Mouse (Mus musculus) neural tube, embryonic 12.5 days (tissue): ENCODE results near the gene Ubac1. TPM values are rescaled to one million over a fixed set of nuclear protein-coding genes. Genes with fewer than 3 reads are reported as not detected.

Experiments
- ATAC-seq: fragments of 200-750 bp; cut with Nextera tagmentation; 2 replicates; pipeline ENCODE4 v1.8.0; 2017; ENCODE audit warnings: low read depth, mild to moderate bottlenecking, moderate TSS enrichment, moderate library complexity; ENCODE audit not compliant: low FRiP score
- H3K27ac ChIP-seq: fragments of 300-500 bp; sonication (generic); 2 replicates; pipeline ENCODE4 v1.5.1; 2016
- H3K27me3 ChIP-seq: fragments of 300-500 bp; sonication (generic); replicated peaks from 2 replicates; pipeline ENCODE4 v1.6.1; 2016; ENCODE audit warnings: mild to moderate bottlenecking
- H3K36me3 ChIP-seq: fragments of 300-500 bp; sonication (generic); 2 replicates; pipeline ENCODE4 v1.6.1; 2016; ENCODE audit warnings: mild to moderate bottlenecking
- H3K4me1 ChIP-seq: fragments of 300-500 bp; sonication (generic); 2 replicates; pipeline ENCODE4 v1.6.1; 2016
- H3K4me2 ChIP-seq: fragments of 300-500 bp; sonication (generic); replicated peaks from 2 replicates; pipeline ENCODE4 v1.6.1; 2016; ENCODE audit warnings: mild to moderate bottlenecking
- H3K4me3 ChIP-seq: fragments of 300-500 bp; sonication (generic); 2 replicates; pipeline ENCODE4 v1.5.1; 2016
- H3K9ac ChIP-seq: fragments of 300-500 bp; sonication (generic); 2 replicates; pipeline ENCODE4 v1.6.1; 2016; ENCODE audit warnings: mild to moderate bottlenecking
- H3K9me3 ChIP-seq: fragments of 300-500 bp; sonication (generic); 2 replicates; pipeline ENCODE4 v1.6.1; 2016; ENCODE audit warnings: mild to moderate bottlenecking
- WGBS: fragments of 180-500 bp; shearing (Covaris S2); methylation state at CpG from one replicate; pipeline ENCODE4 v1.1.7; 2016; 5-methylcytosine and 5-hydroxymethylcytosine counted together
- polyA plus RNA-seq: library from polyadenylated mRNA; unstranded; fragments of >200 nt; fragmentation: Nextera tagmentation; extraction: Ambion mirVana; gene quantifications from 2 replicates; pipeline ENCODE4 v1.2.1, GENCODE M21; 2016

Gene Ubac1
- 106 and 107 TPM in 2 replicates for polyA plus RNA-seq

DNA sequence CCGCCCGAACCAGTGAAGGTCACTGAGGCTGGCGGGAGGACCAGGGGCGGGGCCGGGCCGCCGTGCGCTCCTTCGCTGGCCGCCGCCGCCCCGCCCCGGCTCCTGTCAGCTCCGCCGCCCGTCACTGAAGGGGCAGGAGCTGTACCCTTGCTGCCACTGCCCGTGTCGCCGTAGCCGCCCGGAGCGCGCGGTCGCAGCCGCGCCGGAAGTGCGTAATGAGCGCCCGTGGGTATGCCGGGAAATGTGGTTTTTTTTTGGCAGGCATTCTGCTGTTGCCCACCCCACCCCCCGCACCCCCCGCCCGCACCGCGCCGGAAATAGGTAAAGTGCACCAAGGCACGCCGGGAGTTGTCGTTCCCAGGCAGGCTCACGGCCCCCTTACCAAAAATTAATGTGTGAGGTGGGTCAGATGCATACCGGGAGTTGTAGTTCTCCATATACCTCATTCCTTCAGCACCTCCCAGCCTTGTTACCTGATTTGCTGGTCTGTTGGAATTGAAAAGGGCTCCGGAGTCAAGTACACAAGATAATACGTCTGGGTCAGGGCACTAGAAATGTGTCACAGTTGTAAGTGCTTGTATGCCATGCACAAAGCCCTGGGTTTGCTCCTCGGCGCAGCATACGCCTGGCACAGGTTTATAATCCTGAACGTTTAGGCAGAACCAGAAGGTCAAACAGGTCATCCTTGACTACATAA is at the start of gene Ubac1:
TSS of gene Ubac1 (minus strand) at position 187 of the 697 bp plus-strand sequence.
- H3K4me3 ChIP-seq = peak within 1 kb of the TSS; percentile 87
- peak within 1 kb of the TSS; percentile 82 for H3K9ac ChIP-seq
- H3K27ac ChIP-seq = 0 out of 2 replicates have a peak within 1 kb of the TSS, but pooled peaks have one; percentile 50
- no peaks in the 10 kb centered on the region for H3K27me3 ChIP-seq
- ATAC-seq = peak; percentile 95
- H3K4me2 ChIP-seq = peak within 1 kb of the TSS; percentile 72
- H3K9me3 ChIP-seq = no peaks in the 10 kb centered on the region
- H3K4me1 ChIP-seq = peaks cover 14% of the 10 kb centered on the region
- no peaks in the 10 kb centered on the region for H3K36me3 ChIP-seq
- 7% methylated on average over 50 of the region's 50 CpGs for WGBS

DNA sequence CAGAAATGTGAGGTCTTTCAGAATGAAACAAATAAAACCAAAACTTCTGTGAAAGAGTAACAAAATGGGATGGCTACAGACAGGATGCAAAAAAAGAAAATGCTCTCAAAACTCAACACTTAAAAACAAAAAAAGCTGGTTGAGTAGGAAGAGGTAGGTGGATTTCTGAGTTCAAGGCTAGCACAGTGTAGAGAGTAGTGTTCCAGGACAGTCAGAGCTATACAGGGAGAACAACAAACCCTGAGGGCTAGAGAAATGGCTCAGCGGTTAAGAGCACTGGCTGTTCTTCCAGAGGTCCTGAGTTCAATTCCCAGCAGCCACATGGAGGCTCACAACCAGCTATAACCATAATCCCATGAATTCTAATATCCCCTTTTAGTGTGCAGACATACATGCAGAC is 47.0 kb upstream of the Ubac1 start:
- Histone ChIP-seq H3K4me2 (no peak overlapping the region), H3K4me3 (no peak overlapping the region), H3K27me3 (no peaks in the 10 kb centered on the region), H3K27ac (no peak overlapping the region), H3K36me3 (peaks cover 5% of the 10 kb centered on the region; the same call in 1 of the 2 replicates), H3K9ac (no peak overlapping the region), H3K9me3 (no peaks in the 10 kb centered on the region), H3K4me1 (peaks cover 7% of the 10 kb centered on the region)
- 91% methylated on average over 1 of the region's 1 CpGs for WGBS
- no peak for ATAC-seq

DNA sequence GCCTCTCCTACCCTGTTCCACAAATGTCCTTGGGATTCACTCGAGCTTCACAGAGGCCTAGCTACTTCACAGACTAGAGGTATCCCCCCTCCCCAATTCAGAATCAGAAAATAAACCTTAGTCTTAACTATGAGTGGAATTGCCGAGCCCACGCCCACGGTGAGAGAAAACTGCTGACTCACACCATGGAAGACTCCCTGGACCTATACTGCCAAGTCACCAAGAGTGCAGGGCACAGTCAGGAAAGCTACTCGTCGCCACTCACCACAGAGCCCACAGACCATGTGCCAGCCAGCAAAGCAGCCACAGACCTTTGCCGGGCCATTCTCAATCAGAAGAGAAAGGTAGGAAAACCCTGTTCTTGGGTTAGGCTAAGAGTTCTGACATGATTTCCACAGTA is 46.6 kb upstream of the Ubac1 start:
- Histone ChIP-seq H3K27me3 (no peaks in the 10 kb centered on the region), H3K36me3 (peaks cover 5% of the 10 kb centered on the region; the same call in 1 of the 2 replicates), H3K4me3 (no peak overlapping the region), H3K4me2 (no peak overlapping the region), H3K4me1 (peaks cover 7% of the 10 kb centered on the region), H3K27ac (no peak overlapping the region), H3K9me3 (no peaks in the 10 kb centered on the region), H3K9ac (no peak overlapping the region)
- ATAC-seq = no peak
- 83% methylated on average over 7 of the region's 7 CpGs for WGBS

DNA sequence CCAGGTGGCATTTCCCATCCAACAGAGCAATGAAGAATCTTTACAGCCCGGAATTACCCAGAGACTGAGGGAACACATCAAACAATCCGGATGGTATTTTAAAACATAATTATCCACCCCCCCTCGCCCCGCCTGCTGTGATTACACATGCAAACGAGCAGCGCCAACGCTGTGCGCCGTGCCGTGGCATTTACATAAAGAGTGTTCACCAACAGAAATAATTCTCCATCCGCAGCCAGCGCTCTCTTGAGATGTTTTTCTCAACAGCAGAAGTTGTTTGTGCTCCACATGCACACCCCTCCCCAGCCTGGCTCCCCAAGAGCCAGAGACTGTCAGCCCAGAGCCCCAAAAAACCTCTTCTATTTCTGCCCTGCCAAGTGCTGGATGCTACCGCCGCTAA is 45.0 kb upstream of the Ubac1 start:
- Histone ChIP-seq H3K9me3 (no peaks in the 10 kb centered on the region), H3K9ac (no peak overlapping the region), H3K4me1 (peaks cover 7% of the 10 kb centered on the region), H3K36me3 (peaks cover 8% of the 10 kb centered on the region), H3K27ac (no peak overlapping the region), H3K4me3 (no peak overlapping the region), H3K27me3 (no peaks in the 10 kb centered on the region), H3K4me2 (no peak overlapping the region)
- WGBS = 37% methylated on average over 14 of the region's 14 CpGs
- no peak for ATAC-seq

DNA sequence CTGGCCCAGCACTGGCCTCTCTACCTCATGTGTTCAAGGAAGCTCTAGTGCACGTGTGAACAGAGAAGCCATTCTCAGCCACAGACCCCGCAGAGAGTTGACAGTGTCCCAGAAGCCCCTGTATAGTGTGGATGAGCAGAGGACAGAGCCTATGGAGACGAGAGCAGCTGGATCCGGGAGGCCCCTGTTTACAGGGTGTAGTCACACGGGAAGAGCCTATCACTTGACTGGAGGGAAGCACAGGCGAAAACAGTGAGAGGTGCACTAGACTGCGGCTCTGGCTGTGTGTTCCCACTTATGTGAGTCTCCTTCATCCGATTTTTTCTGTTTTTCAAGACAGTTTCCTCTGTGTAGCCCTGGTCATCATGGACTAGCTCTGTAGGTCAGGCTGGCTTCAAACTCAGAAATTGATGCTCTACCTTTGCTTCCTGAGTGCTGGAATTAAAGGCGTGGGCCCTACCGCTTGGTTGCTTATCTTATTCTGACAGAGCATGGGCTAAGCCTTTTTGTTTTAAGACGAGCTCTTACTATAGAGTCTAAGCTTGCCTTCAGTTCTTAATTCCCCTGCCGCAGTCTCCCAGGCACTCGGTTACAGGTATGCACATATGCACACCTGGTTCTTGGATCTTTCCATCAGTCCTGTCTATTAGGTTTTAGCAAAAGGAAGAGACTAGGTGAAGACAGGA is 41.3 kb upstream of the Ubac1 start:
- H3K27me3 ChIP-seq = no peaks in the 10 kb centered on the region
- H3K36me3 ChIP-seq = peaks cover 10% of the 10 kb centered on the region
- WGBS = 85% methylated on average over 13 of the region's 13 CpGs
- peaks cover 7% of the 10 kb centered on the region for H3K4me1 ChIP-seq
- no peak for ATAC-seq
- no peaks in the 10 kb centered on the region for H3K9me3 ChIP-seq
- no peak overlapping the region for H3K4me2 ChIP-seq
- no peak overlapping the region for H3K9ac ChIP-seq
- no peak overlapping the region for H3K4me3 ChIP-seq
- H3K27ac ChIP-seq = no peak overlapping the region

DNA sequence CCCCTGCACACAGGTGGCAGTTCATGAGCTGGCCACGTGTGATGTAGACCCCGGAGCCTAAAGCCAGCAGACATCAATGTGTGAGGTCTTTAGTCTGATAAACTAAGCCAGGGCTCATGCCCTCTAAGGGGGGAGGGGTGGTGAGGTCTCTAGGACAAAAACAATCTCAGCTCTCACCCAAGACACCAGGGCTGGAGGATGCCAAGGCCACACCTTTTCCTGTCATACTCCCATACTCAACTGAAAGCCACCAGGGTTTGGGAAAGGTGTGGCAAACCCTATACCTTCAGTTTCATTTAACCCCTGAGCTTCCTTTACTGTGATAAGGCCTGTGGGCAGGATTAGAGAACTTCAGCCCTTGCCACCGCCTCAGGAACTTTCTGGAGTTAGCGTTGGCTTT is 40.7 kb upstream of the Ubac1 start:
- Histone ChIP-seq H3K9me3 (no peaks in the 10 kb centered on the region), H3K9ac (no peak overlapping the region), H3K4me3 (no peak overlapping the region), H3K4me1 (peaks cover 7% of the 10 kb centered on the region), H3K27ac (no peak overlapping the region), H3K4me2 (no peak overlapping the region), H3K27me3 (no peaks in the 10 kb centered on the region), H3K36me3 (peaks cover 10% of the 10 kb centered on the region)
- ATAC-seq = no peak
- 84% methylated on average over 4 of the region's 4 CpGs for WGBS

DNA sequence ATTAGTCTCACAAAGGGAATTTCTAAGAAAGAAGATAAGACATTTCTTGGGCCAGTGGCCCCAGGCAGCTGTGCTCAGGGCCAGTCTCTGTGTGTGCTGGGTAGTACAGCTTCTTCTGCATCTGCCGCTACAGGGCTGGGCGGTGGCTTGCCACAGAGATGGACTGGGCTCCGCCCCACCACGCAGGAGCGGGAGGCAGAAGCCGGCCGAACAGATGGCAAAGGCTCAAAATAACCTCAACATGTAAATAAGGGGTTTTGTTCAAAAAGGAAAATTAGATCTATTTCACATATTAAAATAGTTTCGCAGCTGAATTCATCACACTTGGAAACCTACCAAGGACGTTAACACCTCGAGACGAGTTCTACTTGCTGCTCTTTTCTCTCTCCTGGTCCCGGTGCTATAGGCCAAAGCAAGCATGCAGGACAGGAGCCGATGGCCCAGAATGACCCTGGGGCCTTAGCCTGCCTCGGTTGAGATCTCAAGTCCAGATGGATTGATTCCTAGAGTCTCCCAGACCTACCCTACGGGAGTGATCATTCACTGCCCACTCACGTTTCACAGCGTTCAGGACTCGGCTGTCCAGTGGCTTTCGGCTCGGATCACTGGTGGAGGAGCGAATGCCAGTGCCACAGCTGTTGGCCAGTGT is 39.6 kb upstream of the Ubac1 start:
- peaks cover 10% of the 10 kb centered on the region for H3K36me3 ChIP-seq
- no peak overlapping the region for H3K27ac ChIP-seq
- no peaks in the 10 kb centered on the region for H3K9me3 ChIP-seq
- H3K4me3 ChIP-seq = no peak overlapping the region
- H3K4me2 ChIP-seq = no peak overlapping the region
- 70% methylated on average over 21 of the region's 21 CpGs for WGBS
- no peak for ATAC-seq
- no peaks in the 10 kb centered on the region for H3K27me3 ChIP-seq
- no peak overlapping the region for H3K9ac ChIP-seq
- H3K4me1 ChIP-seq = peaks cover 5% of the 10 kb centered on the region; the same call in 1 of the 2 replicates

DNA sequence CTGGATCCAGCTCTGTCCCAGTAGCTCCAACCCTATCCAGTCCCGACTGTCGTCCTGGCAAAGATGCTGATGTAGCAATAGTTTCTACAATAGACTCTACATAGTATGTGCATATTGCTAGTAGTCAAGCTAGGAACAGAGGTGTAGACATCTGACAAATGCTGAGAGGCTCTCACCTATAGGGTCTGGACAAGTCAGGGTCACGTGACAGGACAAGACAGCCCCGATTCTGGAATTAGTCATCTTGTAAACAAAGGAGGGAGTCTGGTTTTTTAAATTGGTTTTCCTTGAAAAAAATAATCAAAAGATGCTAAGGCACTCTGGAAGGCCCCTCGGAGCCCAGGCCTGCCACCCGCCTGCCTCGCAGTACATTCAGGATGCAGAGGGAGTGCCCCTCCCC is 35.5 kb upstream of the Ubac1 start:
- 88% methylated on average over 7 of the region's 7 CpGs for WGBS
- Histone ChIP-seq H3K36me3 (peaks cover 7% of the 10 kb centered on the region), H3K4me1 (no peaks in the 10 kb centered on the region), H3K27me3 (no peaks in the 10 kb centered on the region), H3K4me2 (no peak overlapping the region), H3K9ac (no peak overlapping the region), H3K4me3 (no peak overlapping the region), H3K9me3 (no peaks in the 10 kb centered on the region), H3K27ac (no peak overlapping the region)
- ATAC-seq = no peak

DNA sequence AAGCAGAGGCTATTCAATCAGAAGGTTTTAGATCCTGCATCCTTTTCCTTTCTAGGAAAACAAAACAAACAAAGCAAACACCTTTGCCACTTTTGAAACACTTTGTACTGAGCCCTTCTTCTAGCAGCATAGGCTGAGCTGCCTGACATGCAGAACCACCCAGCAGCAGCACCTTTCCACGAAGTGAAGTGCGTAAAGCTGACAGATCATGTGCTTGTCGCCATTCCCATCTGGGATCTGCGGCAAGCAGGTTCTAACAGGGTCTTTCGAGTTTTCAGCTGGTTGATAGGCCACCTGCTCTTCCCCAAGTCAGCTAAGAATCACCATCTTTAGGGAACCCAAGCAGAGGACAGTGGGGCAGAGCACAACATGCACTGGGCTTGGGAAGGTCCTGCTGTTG is 34.7 kb upstream of the Ubac1 start:
- no peaks in the 10 kb centered on the region for H3K9me3 ChIP-seq
- peaks cover 7% of the 10 kb centered on the region for H3K36me3 ChIP-seq
- no peak overlapping the region for H3K4me3 ChIP-seq
- H3K27me3 ChIP-seq = no peaks in the 10 kb centered on the region
- H3K9ac ChIP-seq = no peak overlapping the region
- 69% methylated on average over 5 of the region's 5 CpGs for WGBS
- no peak overlapping the region for H3K27ac ChIP-seq
- no peak overlapping the region for H3K4me2 ChIP-seq
- ATAC-seq = no peak
- no peaks in the 10 kb centered on the region for H3K4me1 ChIP-seq

DNA sequence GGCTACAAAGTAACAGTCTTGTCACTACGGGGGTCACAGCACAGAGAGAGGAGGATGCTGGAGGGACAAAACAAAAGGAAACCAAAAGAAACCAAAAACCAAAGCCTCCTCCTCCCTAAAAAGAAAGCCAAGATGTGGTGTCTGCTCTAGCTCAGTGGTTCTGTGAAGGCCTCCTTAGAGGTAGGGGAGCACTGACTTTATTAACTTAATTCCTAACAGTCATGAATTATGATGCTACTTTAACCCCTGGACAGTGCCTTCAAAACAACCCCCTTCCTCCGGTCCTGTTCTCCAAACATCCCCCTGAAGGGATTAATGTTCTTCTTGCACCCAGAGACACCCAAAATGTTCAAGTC is 34.2 kb upstream of the Ubac1 start:
- no peak for ATAC-seq
- WGBS = 48% methylated on average over 2 of the region's 2 CpGs

DNA sequence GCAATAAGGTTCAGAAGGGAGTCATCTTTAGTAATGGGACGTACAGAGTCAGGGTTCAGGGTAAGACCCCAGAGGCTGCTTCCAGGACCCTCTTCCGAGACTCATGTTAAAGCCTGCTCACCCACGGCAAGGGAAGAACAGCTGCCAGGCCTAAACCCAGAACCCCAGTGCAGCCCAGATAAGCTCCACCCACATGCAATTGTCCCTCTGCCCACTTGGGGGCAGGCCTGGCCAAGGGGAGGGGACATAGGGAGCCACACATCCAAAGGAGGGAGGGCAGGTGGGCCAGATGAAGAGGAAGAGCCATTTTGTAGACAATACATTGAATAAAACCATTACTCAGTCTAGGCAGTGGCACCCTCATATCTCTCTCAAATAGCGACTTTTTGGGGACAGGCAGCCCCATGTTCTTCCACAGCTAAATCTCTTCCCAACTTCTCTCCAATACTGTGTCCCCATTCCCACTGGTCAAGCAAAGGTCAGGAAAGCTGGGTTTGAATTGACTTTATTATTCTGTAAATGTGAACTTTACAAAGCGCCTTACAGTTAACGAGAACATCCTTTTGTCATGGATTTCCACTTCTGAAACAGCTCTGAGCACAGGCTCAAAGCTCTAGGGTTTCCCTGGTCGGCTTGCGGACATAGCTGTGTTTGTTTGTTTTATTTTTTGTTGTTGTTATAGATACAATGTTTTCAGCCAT is 33.6 kb upstream of the Ubac1 start:
- Histone ChIP-seq H3K4me3 (no peak overlapping the region), H3K36me3 (peaks cover 6% of the 10 kb centered on the region), H3K9ac (no peak overlapping the region), H3K4me2 (no peak overlapping the region), H3K27me3 (no peaks in the 10 kb centered on the region), H3K27ac (no peak overlapping the region), H3K9me3 (no peaks in the 10 kb centered on the region), H3K4me1 (no peaks in the 10 kb centered on the region)
- 29% methylated on average over 8 of the region's 8 CpGs for WGBS
- ATAC-seq = peak; percentile 72

More for the DNA sequence above, 34.2 kb upstream of the Ubac1 start:
- no peak overlapping the region for H3K27ac ChIP-seq
- H3K36me3 ChIP-seq = peaks cover 7% of the 10 kb centered on the region
- H3K4me1 ChIP-seq = no peaks in the 10 kb centered on the region
- H3K4me3 ChIP-seq = no peak overlapping the region
- H3K9me3 ChIP-seq = no peaks in the 10 kb centered on the region
- H3K4me2 ChIP-seq = no peak overlapping the region
- H3K27me3 ChIP-seq = no peaks in the 10 kb centered on the region
- H3K9ac ChIP-seq = no peak overlapping the region

DNA sequence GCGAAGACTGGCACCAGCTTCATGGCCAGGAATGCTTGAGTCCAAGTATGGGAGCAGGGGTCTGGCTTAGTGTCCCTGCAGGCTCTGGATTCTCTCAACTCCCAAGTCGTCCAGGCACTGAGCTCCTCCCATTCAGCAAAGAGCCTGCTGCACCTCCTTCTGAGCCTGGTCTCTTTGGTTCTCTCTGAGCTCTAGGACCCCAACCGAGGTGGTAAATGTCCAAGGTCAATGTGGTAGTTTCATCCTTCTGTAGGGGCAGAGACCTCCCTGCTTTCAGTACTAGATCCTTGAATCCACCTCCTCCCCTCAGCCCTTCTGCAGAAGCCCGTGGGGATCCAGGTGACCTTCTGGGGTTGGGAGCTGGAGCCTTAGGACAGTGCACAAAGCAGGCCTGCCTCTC is 31.3 kb upstream of the Ubac1 start:
- no peak overlapping the region for H3K27ac ChIP-seq
- H3K4me1 ChIP-seq = no peaks in the 10 kb centered on the region
- H3K4me3 ChIP-seq = no peak overlapping the region
- 42% methylated on average over 4 of the region's 4 CpGs for WGBS
- no peaks in the 10 kb centered on the region for H3K36me3 ChIP-seq
- H3K9ac ChIP-seq = no peak overlapping the region
- H3K27me3 ChIP-seq = no peaks in the 10 kb centered on the region
- ATAC-seq = no peak
- H3K9me3 ChIP-seq = no peaks in the 10 kb centered on the region
- no peak overlapping the region for H3K4me2 ChIP-seq
